Mouse (Mus musculus) ES-Bruce4 (cell line): ENCODE measurements around the gene Usp39.

ENCODE experiments used
- CTCF ChIP-seq: IDR thresholded peaks from one replicate; pipeline ENCODE4 v1.8.1; 2011; ENCODE audit warnings: low read depth, low read length
- EP300 ChIP-seq: IDR thresholded peaks from 2 replicates; pipeline ENCODE4 v1.6.1; 2011; ENCODE audit warnings: low read depth, low read length; ENCODE audit not compliant: insufficient read depth
- POLR2A ChIP-seq: IDR thresholded peaks from one replicate; pipeline ENCODE4 v1.8.1; 2011; ENCODE audit warnings: low read length; ENCODE audit not compliant: insufficient read depth

- no peak for TF ChIP-seq CTCF
- peak; percentile 54 for TF ChIP-seq POLR2A
- no peak for TF ChIP-seq EP300
Measured at GRCm38 (mm10) chr6:72345074-72345567, at the start of gene Usp39.
